ENCODE assay signal across 27 mouse cellular contexts in the genomic region with DNA sequence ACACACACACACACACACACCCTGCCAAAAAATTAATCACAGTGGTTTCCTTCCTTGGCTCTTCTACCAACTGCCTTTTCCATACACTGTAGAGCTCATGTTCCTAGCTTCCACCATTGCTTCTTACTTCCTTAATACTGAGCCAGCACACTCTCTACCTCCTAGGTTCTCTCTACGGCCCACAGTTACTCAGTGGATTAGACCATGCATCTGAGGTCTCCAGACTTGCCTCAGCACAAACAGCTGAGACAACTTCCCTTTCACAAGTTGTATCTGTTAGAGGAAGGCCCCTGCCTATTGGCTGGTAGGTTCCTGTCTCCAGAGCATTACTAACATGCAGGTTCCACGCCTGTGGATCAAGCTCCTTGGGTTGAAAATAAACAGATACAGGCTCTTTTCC. TPM values are rescaled to one million over a fixed set of nuclear protein-coding genes. Genes with fewer than 3 reads are reported as not detected.
DNase-seq lines count a peak whose midpoint lies in the region; ATAC-seq and TF ChIP-seq lines count a peak whose summit lies in the region.
"Had no signal": no experiment of that assay in that cellular context is flagged by ENCODE, and none has a peak within 500 bp of the region (broad histone marks: within the 10 kb centered on the region; RNA-seq: fewer than 3 reads in every experiment).

No protein-coding gene starts in this region.

- H3K27me3 ChIP-seq in forebrain, embryonic 15.5 days: no peaks in the 10 kb centered on the region
- no peaks in the 10 kb centered on the region for H3K27me3 ChIP-seq in forebrain, embryonic 12.5 days
- H3K27me3 ChIP-seq in neural tube, embryonic 15.5 days (replicated peaks): no peaks in the 10 kb centered on the region
- no peaks in the 10 kb centered on the region for H3K27me3 ChIP-seq in kidney, embryonic 16.5 days (ENCODE audit: insufficient read depth, low read length)
- H3K27me3 ChIP-seq: heart, embryonic 13.5 days; midbrain, embryonic 12.5 days; neural tube, embryonic 12.5 days; stomach, embryonic 15.5 days had no signal

- H3K36me3 ChIP-seq in forebrain, embryonic 15.5 days: no peaks in the 10 kb centered on the region
- H3K36me3 ChIP-seq in forebrain, embryonic 12.5 days (replicated peaks): no peaks in the 10 kb centered on the region
- H3K36me3 ChIP-seq in neural tube, embryonic 15.5 days: no peaks in the 10 kb centered on the region
- H3K36me3 ChIP-seq in kidney, embryonic 16.5 days (ENCODE audit: insufficient read depth, low read length): no peaks in the 10 kb centered on the region
- H3K36me3 ChIP-seq: heart, embryonic 13.5 days; midbrain, embryonic 12.5 days; neural tube, embryonic 12.5 days; stomach, embryonic 15.5 days had no signal

- TF ChIP-seq CTCF in lung, adult 2 months (IDR thresholded peaks at IDR 0.05; ENCODE audit: insufficient read depth, low read length): no peak

- peak overlapping the region; percentile 32; the same call in 1 of the 2 replicates for H3K27ac ChIP-seq in forebrain, embryonic 15.5 days (replicated peaks)
- H3K27ac ChIP-seq in forebrain, embryonic 12.5 days: no peak overlapping the region
- H3K27ac ChIP-seq in neural tube, embryonic 15.5 days (replicated peaks): 0 out of 2 replicates have a peak overlapping the region, but pooled peaks have one; percentile 28
- H3K27ac ChIP-seq in kidney, embryonic 16.5 days (ENCODE audit: low read length): no peak overlapping the region
- H3K27ac ChIP-seq: heart, adult 2 months; heart, embryonic 13.5 days; midbrain, embryonic 12.5 days; neural tube, embryonic 12.5 days; stomach, embryonic 15.5 days had no signal

- H3K4me2 ChIP-seq in forebrain, embryonic 15.5 days (replicated peaks): no peak overlapping the region
- H3K4me2 ChIP-seq in forebrain, embryonic 12.5 days: no peak overlapping the region
- no peak overlapping the region for H3K4me2 ChIP-seq in neural tube, embryonic 15.5 days
- H3K4me2 ChIP-seq in kidney, embryonic 16.5 days (replicated peaks; ENCODE audit: low read depth, low read length): no peak overlapping the region
- H3K4me2 ChIP-seq: heart, embryonic 13.5 days; liver, embryonic 11.5 days; midbrain, embryonic 12.5 days; neural tube, embryonic 12.5 days; stomach, embryonic 15.5 days had no signal

- no peak for ATAC-seq in forebrain, embryonic 15.5 days (replicated peaks)
- no peak for ATAC-seq in forebrain, embryonic 12.5 days (ENCODE audit: low FRiP score)
- no peak for ATAC-seq in neural tube, embryonic 15.5 days (ENCODE audit: low FRiP score)
- peak; percentile 48; the same call in 1 of the 2 replicates for ATAC-seq in granulocyte monocyte progenitor cell, adult 5-6 weeks (replicated peaks; ENCODE audit: poor library complexity, severe bottlenecking)
- no peak for ATAC-seq in kidney, embryonic 16.5 days (ENCODE audit: low FRiP score, low TSS enrichment)
- ATAC-seq: forebrain, postnatal 0 days; liver, postnatal 0 days had no signal

- no peaks in the 10 kb centered on the region for H3K9me3 ChIP-seq in forebrain, embryonic 15.5 days
- H3K9me3 ChIP-seq in forebrain, embryonic 12.5 days: no peaks in the 10 kb centered on the region
- H3K9me3 ChIP-seq in neural tube, embryonic 15.5 days (replicated peaks): no peaks in the 10 kb centered on the region
- H3K9me3 ChIP-seq in kidney, embryonic 16.5 days (ENCODE audit: low read length): no peaks in the 10 kb centered on the region
- H3K9me3 ChIP-seq: heart, embryonic 13.5 days; midbrain, embryonic 12.5 days; neural tube, embryonic 12.5 days; stomach, embryonic 15.5 days had no signal

- no peak overlapping the region for H3K9ac ChIP-seq in forebrain, embryonic 15.5 days (replicated peaks)
- H3K9ac ChIP-seq in forebrain, embryonic 12.5 days: no peak overlapping the region
- H3K9ac ChIP-seq in neural tube, embryonic 15.5 days (replicated peaks): no peak overlapping the region
- no peak overlapping the region for H3K9ac ChIP-seq in kidney, embryonic 16.5 days (replicated peaks; ENCODE audit: low read length)
- H3K9ac ChIP-seq: forebrain, postnatal 0 days; heart, embryonic 13.5 days; liver, postnatal 0 days; midbrain, embryonic 12.5 days; neural tube, embryonic 12.5 days; stomach, embryonic 15.5 days had no signal

- TF ChIP-seq POLR2A in lung, adult 2 months (IDR thresholded peaks at IDR 0.05; ENCODE audit: borderline replicate concordance, extremely low read depth, low read depth, low read length): no peak

- no peak overlapping the region for H3K4me3 ChIP-seq in forebrain, embryonic 15.5 days
- H3K4me3 ChIP-seq in forebrain, embryonic 12.5 days (replicated peaks): no peak overlapping the region
- H3K4me3 ChIP-seq in neural tube, embryonic 15.5 days (replicated peaks): no peak overlapping the region
- H3K4me3 ChIP-seq in kidney, embryonic 16.5 days (ENCODE audit: low read length): no peak overlapping the region
- no peak overlapping the region for H3K4me3 ChIP-seq in lung, adult 2 months (replicated peaks; ENCODE audit: extremely low read depth, low read depth, low read length)
- H3K4me3 ChIP-seq: heart, adult 2 months; heart, embryonic 13.5 days; midbrain, embryonic 12.5 days; neural tube, embryonic 12.5 days; stomach, embryonic 15.5 days had no signal

- 86% methylated on average over 2 of the region's 2 CpGs for WGBS in forebrain, embryonic 15.5 days
- 72% methylated on average over 2 of the region's 2 CpGs for WGBS in forebrain, embryonic 12.5 days
- 68% methylated on average over 2 of the region's 2 CpGs for WGBS in neural tube, embryonic 15.5 days
- WGBS in kidney, embryonic 16.5 days: 76% methylated on average over 2 of the region's 2 CpGs
- 56% methylated on average over 2 of the region's 2 CpGs for WGBS in lung, adult 2 months

- peaks cover 37% of the 10 kb centered on the region for H3K4me1 ChIP-seq in forebrain, embryonic 15.5 days
- H3K4me1 ChIP-seq in forebrain, embryonic 12.5 days: peaks cover 6% of the 10 kb centered on the region
- peaks cover 12% of the 10 kb centered on the region for H3K4me1 ChIP-seq in neural tube, embryonic 15.5 days
- H3K4me1 ChIP-seq in kidney, embryonic 16.5 days (ENCODE audit: insufficient read depth, low read length): 0 out of 2 replicates have a peak, but pooled peaks cover 5% of the 10 kb centered on the region
- H3K4me1 ChIP-seq in lung, adult 2 months (ENCODE audit: control insufficient read depth, insufficient read depth, low read length): no peaks in the 10 kb centered on the region
- H3K4me1 ChIP-seq: heart, embryonic 13.5 days; midbrain, embryonic 12.5 days; stomach, embryonic 15.5 days had no signal

- DNase-seq in neural tube, embryonic 10.5 days (ENCODE audit: extremely low spot score, low spot score): no peak
- no peak for DNase-seq in adrenal gland, postnatal 10 days
- no peak for DNase-seq in lung, adult 2 months
- DNase-seq: adrenal gland, postnatal 25 days; cerebellum, adult 11-12 months; cerebellum, postnatal 14 days; forebrain, postnatal 0 days; gastrocnemius, postnatal 14 days; heart, adult 2 months; heart, postnatal 14 days; kidney, postnatal 10 days; layer of hippocampus, postnatal 36 days; liver, postnatal 0 days; lung, postnatal 14 days; right cerebral cortex, adult 18-20 months; thymus, adult 2 months had no signal

RNA-seq across cellular contexts. Expression of a gene that starts 45.4 kb away (rescaled TPM):
- polyA plus RNA-seq in forebrain, embryonic 15.5 days (2015; fragmentation: Nextera tagmentation; extraction: Ambion mirVana): 122 TPM in 2 replicates
- 29.8 and 30.9 TPM in 2 replicates for polyA plus RNA-seq in forebrain, embryonic 12.5 days (2016; fragmentation: Nextera tagmentation; extraction: Ambion mirVana)
- polyA plus RNA-seq in neural tube, embryonic 15.5 days (2015; fragmentation: Nextera tagmentation; extraction: Ambion mirVana): 46.5 and 58.6 TPM in 2 replicates
- not detected in 2 replicates for total RNA-seq in granulocyte monocyte progenitor cell, adult 5-6 weeks (2014; fragmentation: Nextera tagmentation)
- total RNA-seq in granulocyte monocyte progenitor cell, adult 5-6 weeks (2017): not detected in 2 replicates
- 19.3 and 21.2 TPM in 2 replicates for polyA plus RNA-seq in kidney, embryonic 16.5 days (2015; fragmentation: Nextera tagmentation; extraction: Ambion mirVana)
- total RNA-seq in adrenal gland, postnatal 10 days (2021): 10 to 100 TPM; 40.4 to 54.0 TPM
- 3.3 and 5.1 TPM in 2 replicates for polyA plus RNA-seq in lung, adult 2 months (2012; rRNA removed)
- total RNA-seq: megakaryocyte, adult 5-6 weeks had no signal

Comparison
In these comparisons a context has a peak if more than half of its experiments do, and no peak if none do; other contexts are left out.
1. H3K27ac ChIP-seq: peak in forebrain, embryonic 15.5 days (single experiment) and neural tube, embryonic 15.5 days (single experiment); none in forebrain, embryonic 12.5 days (single experiment) and kidney, embryonic 16.5 days (single experiment).